Mouse (Mus musculus): ENCODE data around the gene Kcnk6.

DNA sequence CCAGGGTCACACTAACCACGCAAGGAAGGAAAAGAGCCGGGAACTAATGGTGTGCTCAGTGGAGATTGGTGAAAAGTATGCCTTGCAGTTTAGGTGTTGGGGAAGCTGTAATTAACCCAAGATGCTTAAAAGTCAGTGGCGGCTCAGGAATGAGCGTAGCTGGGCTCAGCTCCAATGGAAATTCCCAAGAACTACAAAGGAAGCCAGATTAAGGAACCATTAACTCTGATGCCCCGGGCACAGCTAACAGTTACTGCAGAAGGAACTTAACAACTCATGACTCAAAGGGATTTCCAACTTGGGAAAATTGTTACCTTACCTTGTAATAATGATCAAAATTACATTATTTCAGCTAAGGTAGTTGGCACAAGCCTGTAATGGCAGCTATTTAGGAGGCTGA is 44.4 kb upstream of the Kcnk6 start:
- TF ChIP-seq CTCF (IDR thresholded peaks at IDR 0.05; ENCODE audit: control insufficient read depth, insufficient read depth, insufficient read length) (no peak), USF1 (IDR thresholded peaks at IDR 0.05; ENCODE audit: low read depth) (no peak), MYOG (IDR thresholded peaks at IDR 0.05; ENCODE audit: control insufficient read depth, extremely low read depth, insufficient read length) (no peak), FOSL1 (IDR thresholded peaks at IDR 0.05; ENCODE audit: insufficient read depth, low read length, poor library complexity, severe bottlenecking) (no peak), MYOD1 (IDR thresholded peaks at IDR 0.05; ENCODE audit: control insufficient read depth, insufficient read length, low read depth) (no peak)
